Mouse (Mus musculus) spleen, adult 12 weeks (tissue): Measurements from ENCODE around the gene Defb42.

ENCODE experiments used
- DNase-seq: peaks from one replicate; pipeline ENCODE4 v3.0.0; 2022; ENCODE audit warnings: low spot score

The Defb42 gene

GRCm38 (mm10) chr14:63046691-63047090 lies at the start of gene Defb42:
Gene Defb42 (plus strand): TSS chr14:63046991.
- DNase-seq, result no peak

DNA sequence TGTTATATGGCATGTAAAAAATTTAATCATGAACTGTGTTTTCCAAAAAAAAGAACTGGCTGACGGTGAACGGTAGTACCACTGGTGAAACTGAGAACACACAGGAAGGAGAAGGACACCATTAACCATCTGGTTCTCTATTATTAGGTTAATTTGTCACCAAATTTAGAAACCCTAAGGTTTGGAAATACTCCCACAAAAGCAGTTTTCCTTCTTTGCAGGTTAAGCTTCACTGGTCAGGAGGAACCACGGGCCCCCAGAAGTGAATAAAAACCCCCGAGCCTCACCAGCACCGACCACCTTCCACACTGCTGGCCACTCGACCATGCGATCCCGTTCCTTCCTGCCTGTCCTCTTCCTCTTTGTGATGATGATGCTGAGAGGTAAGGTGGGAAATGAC lies 49.0 kb upstream of the Defb42 start, which contains the start of gene Defb47:
Gene Defb47, plus strand, starts transcription at position 301 of the 400 bp plus-strand sequence.
- no peak for DNase-seq

DNA sequence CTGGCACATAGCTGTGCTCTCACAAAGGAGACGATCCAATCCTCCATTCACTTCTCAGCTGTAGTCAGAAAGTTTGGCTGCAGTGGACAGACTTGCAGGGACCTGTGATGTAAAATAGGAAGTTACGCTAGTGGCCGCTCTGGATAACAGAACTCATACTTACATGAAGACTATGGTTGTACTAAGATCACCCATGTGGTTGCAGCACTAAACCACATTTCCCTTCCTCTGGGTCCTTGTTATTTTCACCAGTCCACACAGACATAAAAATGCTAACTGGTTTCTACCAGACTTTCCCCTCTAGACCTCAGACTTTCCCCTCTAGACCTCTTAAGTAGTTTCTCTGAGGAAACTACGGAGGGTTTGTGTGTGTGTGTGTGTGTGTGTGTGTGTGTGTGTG lies 47.8 kb upstream of the Defb42 start:
- no peak for DNase-seq

GRCm38 (mm10) chr14:63002588-63002987 lies 44.2 kb upstream of the Defb42 start:
- DNase-seq, result no peak

DNA sequence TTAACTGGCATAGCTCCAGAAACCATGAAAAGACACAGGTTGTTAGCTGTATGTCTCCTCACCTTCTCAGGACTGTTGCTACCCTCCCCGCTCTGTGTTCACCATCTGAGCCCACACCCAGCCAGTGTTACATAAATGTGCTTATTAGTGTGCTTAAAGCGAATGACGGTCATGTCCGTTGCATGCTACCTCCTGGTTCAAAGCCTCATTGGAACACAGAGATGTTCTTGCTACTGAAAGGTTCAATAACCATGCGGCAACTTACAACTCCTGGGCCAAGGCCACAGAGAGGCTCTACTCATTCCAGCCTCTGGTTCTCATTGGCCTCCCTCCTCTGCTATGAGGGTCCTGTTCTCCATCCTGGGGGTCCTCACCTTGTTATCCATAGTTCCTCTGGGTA lies 35.3 kb upstream of the Defb42 start, which contains the start of gene Defb43:
Gene Defb43, plus strand, starts transcription at position 301 of the 400 bp plus-strand sequence.
- no peak for DNase-seq

GRCm38 (mm10) chr14:63013082-63013481 lies 33.7 kb upstream of the Defb42 start:
- DNase-seq, result no peak

GRCm38 (mm10) chr14:63014667-63015066 lies 32.1 kb upstream of the Defb42 start:
- DNase-seq, result no peak

DNA sequence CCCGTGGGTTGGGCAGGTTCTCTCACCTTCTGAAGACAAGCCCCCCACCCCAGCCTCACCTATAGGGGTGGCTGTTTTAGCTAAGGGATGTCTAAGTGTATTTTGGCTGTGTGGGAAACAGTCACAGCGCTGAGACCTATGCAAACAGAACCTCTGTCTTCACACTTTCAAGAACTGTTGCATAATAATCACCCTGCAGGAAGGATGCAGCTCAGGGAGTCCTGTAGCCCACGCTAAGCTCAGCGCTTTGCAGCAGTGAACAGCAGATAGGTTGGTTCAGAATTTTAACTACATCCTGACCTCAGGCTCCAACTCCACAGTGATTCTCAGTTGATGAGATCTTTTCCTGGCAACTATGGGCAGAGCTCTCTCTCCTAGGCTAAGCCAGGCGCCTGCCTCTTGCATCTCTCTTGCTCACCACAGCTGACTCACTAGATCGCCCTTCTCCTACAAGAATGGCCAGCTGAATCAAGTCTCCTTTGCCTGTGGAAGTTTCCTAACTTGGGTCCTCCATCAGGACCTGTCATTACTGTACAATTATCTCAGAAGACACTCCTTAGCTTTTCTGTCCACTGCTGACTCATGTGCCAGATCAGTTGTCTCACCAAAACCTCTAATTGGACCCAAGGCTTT lies 26.2 kb upstream of the Defb42 start:
- DNase-seq, result no peak

DNA sequence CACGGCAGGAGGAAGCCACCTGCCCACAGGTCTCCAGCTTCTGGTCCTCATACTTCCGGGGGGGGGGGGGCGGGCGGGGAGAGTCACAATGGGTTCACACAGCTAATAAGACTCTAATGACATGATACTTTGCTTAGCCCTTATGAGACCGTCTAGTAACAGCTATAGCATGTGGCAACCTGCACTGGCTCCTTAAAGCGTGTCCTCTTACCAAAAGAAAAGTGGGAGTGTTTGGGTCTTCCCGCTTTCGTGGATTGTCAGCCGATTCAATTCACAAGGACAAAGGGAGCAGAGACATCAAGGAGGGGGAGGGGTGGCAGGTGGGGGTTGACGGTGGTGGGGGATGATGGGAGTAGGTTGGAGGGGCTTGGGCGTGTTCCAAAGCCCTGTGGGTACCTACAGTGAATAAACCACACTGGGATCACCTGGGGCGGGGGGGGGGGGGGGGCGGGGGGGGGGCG lies 3.1 kb downstream of the Defb42 start, which contains the start of gene Defb30:
Gene Defb30, minus strand, starts transcription at position 51 of the 461 bp plus-strand sequence.
- DNase-seq, result no peak

DNA sequence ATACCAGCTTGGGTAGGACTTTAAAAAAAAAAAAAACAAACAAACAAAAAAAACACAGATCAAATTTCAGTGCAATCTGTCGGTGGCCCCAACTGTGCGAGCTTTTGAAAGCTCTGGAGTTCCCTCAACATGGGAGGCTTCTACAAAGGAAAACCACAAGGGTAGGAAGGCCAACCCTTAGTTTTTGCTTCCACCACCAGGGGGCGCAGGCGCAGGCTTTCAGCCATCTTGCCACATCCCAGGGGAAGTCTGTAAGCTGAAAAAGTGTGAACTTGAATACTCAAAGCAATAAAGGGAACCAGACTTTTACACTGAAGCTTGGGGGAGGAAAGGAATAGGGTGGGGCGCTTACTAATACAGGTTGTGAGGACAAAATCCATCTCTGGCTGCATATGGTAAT lies 4.0 kb downstream of the Defb42 start:
- DNase-seq, result peak; percentile 50

DNA sequence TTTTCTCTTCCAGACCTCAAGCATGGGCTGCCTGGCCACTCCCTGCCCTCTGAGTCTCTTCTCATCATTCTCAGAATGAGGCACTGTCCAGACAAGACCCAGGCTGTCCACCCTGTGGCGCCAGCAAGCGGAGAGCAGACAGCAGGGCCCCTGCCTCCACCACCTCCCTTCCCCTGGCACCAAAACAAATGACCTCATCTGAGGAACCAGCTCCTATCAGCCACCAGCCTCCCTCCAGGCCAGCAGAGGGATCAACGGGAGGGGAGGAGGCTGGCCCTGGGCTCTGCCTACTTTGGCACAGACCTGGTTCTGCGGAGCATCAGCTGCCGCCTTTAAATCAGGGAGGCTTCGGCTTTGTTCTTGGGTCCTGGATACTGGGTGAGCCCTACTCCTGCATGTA lies 7.9 kb downstream of the Defb42 start:
- no peak for DNase-seq

DNA sequence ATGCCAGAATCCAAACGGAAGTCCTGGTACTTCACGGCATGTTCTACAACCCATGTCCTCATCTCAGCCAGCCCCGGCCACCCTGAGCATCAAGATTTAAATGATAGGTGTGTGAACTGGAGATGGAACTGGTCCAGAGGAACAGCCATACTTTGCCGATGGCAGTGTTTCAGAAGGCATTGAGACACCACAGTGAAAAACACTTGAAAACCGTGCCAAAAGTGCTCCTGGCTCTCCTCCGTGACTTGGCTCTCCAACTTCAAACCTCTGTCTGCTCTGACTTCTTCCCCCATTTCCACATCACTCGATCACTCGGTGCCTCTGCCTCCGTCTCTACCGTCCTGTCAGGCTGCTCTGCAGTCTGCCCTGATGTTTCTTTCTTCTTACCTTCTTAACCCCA lies 13.6 kb downstream of the Defb42 start:
- no peak for DNase-seq

- DNase-seq, result peak; percentile 21
These were observed 15.4 kb downstream of the Defb42 start for GRCm38 (mm10) chr14:63062184-63062583.

GRCm38 (mm10) chr14:63065391-63065790 lies 18.6 kb downstream of the Defb42 start:
- no peak for DNase-seq

GRCm38 (mm10) chr14:63066630-63067310 lies 20.0 kb downstream of the Defb42 start:
- DNase-seq, result peak; percentile 60

GRCm38 (mm10) chr14:63067708-63068107 lies 20.9 kb downstream of the Defb42 start:
- DNase-seq, result no peak
